Mouse (Mus musculus) MEL (cell line): ENCODE results near the gene Olfr420. TPM values are rescaled to one million over a fixed set of nuclear protein-coding genes. Genes with fewer than 3 reads are reported as not detected.

ENCODE experiments used
- DNase-seq: peaks from one replicate; pipeline ENCODE4 v3.0.0; 2011; ENCODE audit warnings: low read depth, low spot score
- H3K27ac ChIP-seq: 2 replicates; pipeline ENCODE4 v1.5.1; 2012; ENCODE audit warnings: low read depth, mild to moderate bottlenecking, control low read depth, low read length, moderate library complexity; ENCODE audit not compliant: control insufficient read depth
- H3K27me3 ChIP-seq, 2 experiments: fragments of 150-350 bp in 1 of 2; sonication (generic) in 1 of 2; 2 replicates each; pipeline ENCODE4 v1.6.1; 2012; ENCODE audit warnings: low read length in 2 of 2, mild to moderate bottlenecking in 2 of 2, improper control_type of control experiment in 1 of 2, moderate library complexity in 1 of 2; ENCODE audit not compliant: insufficient read depth in 2 of 2, control insufficient read depth in 1 of 2
- H3K36me3 ChIP-seq, 2 experiments: 2 replicates each; pipeline ENCODE4 v1.6.1; 2012 to 2014; ENCODE audit warnings: low read length in 2 of 2, improper control_type of control experiment in 1 of 2, inconsistent platforms in 1 of 2, mild to moderate bottlenecking in 1 of 2; ENCODE audit not compliant: insufficient read depth in 2 of 2, control insufficient read depth in 1 of 2
- H3K4me1 ChIP-seq, 2 experiments: fragments of 150-350 bp in 1 of 2; sonication (generic) in 1 of 2; 2 replicates each; pipeline ENCODE4 v1.6.1; 2012; ENCODE audit warnings: low read length in 2 of 2, improper control_type of control experiment in 1 of 2, mild to moderate bottlenecking in 1 of 2; ENCODE audit not compliant: insufficient read depth in 2 of 2, control insufficient read depth in 1 of 2
- H3K4me3 ChIP-seq, 2 experiments: fragments of 150-350 bp in 1 of 2; sonication (generic) in 1 of 2; 2 replicates each; pipeline ENCODE4 v1.5.1; 2012; ENCODE audit warnings: low read depth in 2 of 2, low read length in 2 of 2, mild to moderate bottlenecking in 2 of 2, moderate library complexity in 2 of 2, control low read depth in 1 of 2, improper control_type of control experiment in 1 of 2; ENCODE audit not compliant: control insufficient read depth in 1 of 2, insufficient read depth in 1 of 2
- H3K79me2 ChIP-seq: 2 replicates; pipeline ENCODE4 v1.6.1; 2012; ENCODE audit warnings: mild to moderate bottlenecking, low read length, moderate library complexity; ENCODE audit not compliant: control insufficient read depth, poor library complexity, insufficient read depth
- H3K9ac ChIP-seq: 2 replicates; pipeline ENCODE4 v1.6.1; 2012; ENCODE audit warnings: low read depth, mild to moderate bottlenecking, control low read depth, low read length, moderate library complexity; ENCODE audit not compliant: control insufficient read depth, poor library complexity, severe bottlenecking
- H3K9me3 ChIP-seq: fragments of 150-350 bp; sonication (generic); replicated peaks from 2 replicates; pipeline ENCODE4 v1.6.1; 2012; ENCODE audit warnings: mild to moderate bottlenecking, low read length, improper control_type of control experiment, moderate library complexity; ENCODE audit not compliant: insufficient read depth
- BHLHE40 ChIP-seq: IDR thresholded peaks from 2 replicates; pipeline ENCODE4 v1.6.1; 2012; ENCODE audit warnings: low read depth, mild to moderate bottlenecking, inconsistent platforms, low read length, improper control_type of control experiment, borderline replicate concordance
- CTCF ChIP-seq, 3 experiments: IDR thresholded peaks in 2 of 3; conservative IDR thresholded peaks in 1 of 3; 2 replicates each; pipeline ENCODE4 v1.5.1; 2011 to 2012; ENCODE audit warnings: low read length in 3 of 3, low read depth in 2 of 3, mild to moderate bottlenecking in 2 of 3, improper control_type of control experiment in 1 of 3, inconsistent platforms in 1 of 3, mixed read lengths in 1 of 3, moderate library complexity in 1 of 3; ENCODE audit not compliant: control insufficient read depth in 1 of 3, insufficient read depth in 1 of 3, poor library complexity in 1 of 3, severe bottlenecking in 1 of 3
- E2F4 ChIP-seq: IDR thresholded peaks from 2 replicates; pipeline ENCODE4 v1.6.1; 2011; ENCODE audit warnings: low read depth, low read length, improper control_type of control experiment, borderline replicate concordance
- ELF1 ChIP-seq: IDR thresholded peaks from 2 replicates; pipeline ENCODE4 v1.6.1; 2014; ENCODE audit warnings: low read depth, mild to moderate bottlenecking, inconsistent platforms, low read length, improper control_type of control experiment, moderate library complexity
- ETS1 ChIP-seq: IDR thresholded peaks from 2 replicates; pipeline ENCODE4 v1.6.1; 2012; ENCODE audit warnings: low read depth, mild to moderate bottlenecking, inconsistent platforms, low read length, improper control_type of control experiment, moderate library complexity
- NRF1 ChIP-seq: IDR thresholded peaks from 2 replicates; pipeline ENCODE4 v1.6.1; 2014; ENCODE audit warnings: low read depth, mild to moderate bottlenecking, inconsistent platforms, low read length, improper control_type of control experiment, moderate library complexity; ENCODE audit not compliant: poor library complexity, insufficient read depth, severe bottlenecking
- POLR2AphosphoS2 ChIP-seq: IDR thresholded peaks from 2 replicates; pipeline ENCODE4 v1.6.1; 2011; ENCODE audit warnings: low read length, improper control_type of control experiment
- SIN3A ChIP-seq: IDR thresholded peaks from 2 replicates; pipeline ENCODE4 v1.6.1; 2012; ENCODE audit warnings: low read length, improper control_type of control experiment, inconsistent platforms
- ZC3H11A ChIP-seq: IDR thresholded peaks from 2 replicates; pipeline ENCODE4 v1.6.1; 2012; ENCODE audit warnings: low read depth, mild to moderate bottlenecking, inconsistent platforms, low read length, improper control_type of control experiment
- polyA plus RNA-seq, 2 experiments: library from polyadenylated mRNA; stranded (reverse) in 1 of 2; unstranded in 1 of 2; fragments of >175 nt in 1 of 2; fragments of >200 nt in 1 of 2; gene quantifications; 2 replicates each; pipeline versions ENCODE4 v1.2.1 to v1.2.4; 2012; ENCODE audit warnings: low replicate concordance in 2 of 2, low read depth in 1 of 2; ENCODE audit not compliant: insufficient read length in 2 of 2, insufficient read depth in 1 of 2, missing spikeins in 1 of 2
- total RNA-seq: library from RNA; depleted of rRNA; stranded (reverse); fragments of 300-350 nt; gene quantifications from 2 replicates; pipeline ENCODE4 v1.2.3, GENCODE M21; 2012; rRNA removed

Gene Olfr420
- total and polyA plus RNA-seq, 3 experiments, result not detected

DNA sequence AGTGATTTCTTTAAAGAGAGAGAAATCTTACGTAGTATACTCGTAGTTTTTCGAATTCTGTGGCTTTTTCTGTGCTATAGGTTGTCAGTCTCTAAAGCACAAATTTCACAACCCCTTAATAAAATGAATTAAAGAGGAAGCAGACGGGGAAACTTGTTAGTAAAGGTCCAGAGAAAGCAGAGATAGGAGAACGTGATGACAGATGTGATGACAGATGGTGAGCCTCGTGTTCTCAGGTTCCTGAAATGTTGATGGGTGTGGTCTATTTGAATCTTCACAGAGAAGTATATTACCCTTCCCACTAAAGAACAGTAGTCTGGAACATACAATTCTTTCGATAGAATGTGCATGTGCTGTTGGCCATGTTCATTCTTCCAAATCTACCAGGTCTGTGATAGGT lies 49.3 kb downstream of the Olfr420 start:
- Histone ChIP-seq H3K9ac (no peak overlapping the region), H3K9me3 (no peaks in the 10 kb centered on the region), H3K4me3 (no peak overlapping the region), H3K27ac (no peak overlapping the region), H3K27me3 (no peaks in the 10 kb centered on the region), H3K79me2 (no peaks in the 10 kb centered on the region), H3K36me3 (peaks cover 0 to 38% of the 10 kb centered on the region in 2 experiments; a peak in 2 of 4 replicates), H3K4me1 (no peaks in the 10 kb centered on the region)
- no peak for TF ChIP-seq POLR2AphosphoS2
- TF ChIP-seq SIN3A, result no peak
- no peak for TF ChIP-seq BHLHE40
- no peak for TF ChIP-seq ETS1
- no peak for TF ChIP-seq NRF1
- no peak for TF ChIP-seq ZC3H11A
- TF ChIP-seq CTCF (IDR thresholded peaks at IDR 0.05 in 2 of 3, conservative IDR thresholded peaks at IDR 0.05 in 1 of 3; ENCODE audit: control insufficient read depth in 1 of 3, insufficient read depth in 1 of 3, low read depth in 2 of 3, low read length in 3 of 3, poor library complexity in 1 of 3, severe bottlenecking in 1 of 3), result no peak
- no peak for TF ChIP-seq E2F4
- TF ChIP-seq ELF1, result no peak
- DNase-seq, result no peak

Other genes with a start within 250 kb of the Olfr420 start
- not detected in 2 replicates for gene Ifi211, start 242.6 kb upstream of the Olfr420 start, total RNA-seq
- gene Ifi211, start 242.6 kb upstream of the Olfr420 start, polyA plus RNA-seq, result not detected
- gene Mndal, start 213.1 kb upstream of the Olfr420 start, total RNA-seq, result not detected in 2 replicates
- gene Mndal, start 213.1 kb upstream of the Olfr420 start, polyA plus RNA-seq, result not detected
- 0.08 and 0.10 TPM in 2 replicates for gene Ifi203, start 213.0 kb upstream of the Olfr420 start, total RNA-seq
- under 1 TPM in 1 of 2 experiments, not detected in 1; 0.25 TPM for gene Ifi203, start 213.0 kb upstream of the Olfr420 start, polyA plus RNA-seq
- not detected in 2 replicates for gene Ifi202b, start 172.9 kb upstream of the Olfr420 start, total RNA-seq
- gene Ifi202b, start 172.9 kb upstream of the Olfr420 start, polyA plus RNA-seq, result not detected
- not detected in 2 replicates for gene Ifi205, start 123.8 kb upstream of the Olfr420 start, total RNA-seq
- not detected for gene Ifi205, start 123.8 kb upstream of the Olfr420 start, polyA plus RNA-seq
- not detected in 2 replicates for gene Olfr433, start 114.9 kb upstream of the Olfr420 start, total RNA-seq
- gene Olfr433, start 114.9 kb upstream of the Olfr420 start, polyA plus RNA-seq, result not detected
- gene Olfr432, start 106.4 kb upstream of the Olfr420 start, total RNA-seq, result not detected in 2 replicates
- gene Olfr432, start 106.4 kb upstream of the Olfr420 start, polyA plus RNA-seq, result not detected
- not detected in 2 replicates for gene Olfr430, start 89.0 kb upstream of the Olfr420 start, total RNA-seq
- not detected for gene Olfr430, start 89.0 kb upstream of the Olfr420 start, polyA plus RNA-seq
- not detected in 2 replicates for gene Olfr429, start 71.3 kb upstream of the Olfr420 start, total RNA-seq
- gene Olfr429, start 71.3 kb upstream of the Olfr420 start, polyA plus RNA-seq, result not detected
- not detected in 2 replicates for gene Olfr427, start 58.7 kb upstream of the Olfr420 start, total RNA-seq
- gene Olfr427, start 58.7 kb upstream of the Olfr420 start, polyA plus RNA-seq, result not detected
- gene Olfr231, start 34.5 kb upstream of the Olfr420 start, total RNA-seq, result not detected in 2 replicates
- gene Olfr231, start 34.5 kb upstream of the Olfr420 start, polyA plus RNA-seq, result not detected
- gene Olfr424, start 24.1 kb upstream of the Olfr420 start, total RNA-seq, result not detected in 2 replicates
- not detected for gene Olfr424, start 24.1 kb upstream of the Olfr420 start, polyA plus RNA-seq
- gene Spta1, start 17.1 kb downstream of the Olfr420 start, total RNA-seq, result 39.1 and 43.5 TPM in 2 replicates
- 10 to 100 TPM; 46.1 to 98.0 TPM for gene Spta1, start 17.1 kb downstream of the Olfr420 start, polyA plus RNA-seq
- gene Olfr419, start 96.4 kb downstream of the Olfr420 start, total RNA-seq, result not detected in 2 replicates
- under 1 TPM in 1 of 2 experiments, not detected in 1; 0.31 TPM for gene Olfr419, start 96.4 kb downstream of the Olfr420 start, polyA plus RNA-seq
- gene Mptx1, start 174.9 kb downstream of the Olfr420 start, total RNA-seq, result not detected in 2 replicates
- not detected for gene Mptx1, start 174.9 kb downstream of the Olfr420 start, polyA plus RNA-seq
- 0.12 TPM in 1 of 2 replicates, not detected in the other for gene Olfr417, start 209.5 kb downstream of the Olfr420 start, total RNA-seq
- under 1 TPM in 1 of 2 experiments, not detected in 1; 0.07 TPM for gene Olfr417, start 209.5 kb downstream of the Olfr420 start, polyA plus RNA-seq
- not detected in 2 replicates for gene Olfr248, start 235.4 kb downstream of the Olfr420 start, total RNA-seq
- gene Olfr248, start 235.4 kb downstream of the Olfr420 start, polyA plus RNA-seq, result not detected